Mouse (Mus musculus) 3T3-L1 (cell line): ENCODE results near the gene Socs2.

Experiments
- DNase-seq: peaks from one replicate; pipeline ENCODE4 v3.0.0-alpha.2; 2015; ENCODE audit warnings: low read depth, low spot score

The Socs2 gene

GRCm38 (mm10) chr10:95416685-95417495 is at the start of gene Socs2:
TSS of gene Socs2 (minus strand) at chr10:95417180.
- peak; percentile 79 for DNase-seq

GRCm38 (mm10) chr10:95465485-95465896 is 48.5 kb upstream of the Socs2 start:
- peak; percentile 26 for DNase-seq

- DNase-seq = no peak
Measured at GRCm38 (mm10) chr10:95464527-95464926, 47.5 kb upstream of the Socs2 start.

GRCm38 (mm10) chr10:95462231-95462630 is 45.3 kb upstream of the Socs2 start:
- no peak for DNase-seq

GRCm38 (mm10) chr10:95461053-95461553 is 44.1 kb upstream of the Socs2 start:
- no peak for DNase-seq

GRCm38 (mm10) chr10:95458050-95458806 is 41.2 kb upstream of the Socs2 start:
- DNase-seq = no peak

- DNase-seq = no peak
Measured at GRCm38 (mm10) chr10:95457367-95458049, 40.5 kb upstream of the Socs2 start.

- DNase-seq = no peak
Measured at GRCm38 (mm10) chr10:95456103-95456502, 39.1 kb upstream of the Socs2 start.

- no peak for DNase-seq
Measured at GRCm38 (mm10) chr10:95453282-95453681, 36.3 kb upstream of the Socs2 start.

- no peak for DNase-seq
Measured at GRCm38 (mm10) chr10:95449033-95449432, 32.1 kb upstream of the Socs2 start.

- no peak for DNase-seq
Measured at GRCm38 (mm10) chr10:95447954-95448353, 31.0 kb upstream of the Socs2 start.

GRCm38 (mm10) chr10:95445104-95446056 is 28.4 kb upstream of the Socs2 start:
- DNase-seq = peak; percentile 26

- DNase-seq = no peak
Measured at GRCm38 (mm10) chr10:95442334-95442733, 25.4 kb upstream of the Socs2 start.

GRCm38 (mm10) chr10:95440566-95440965 is 23.6 kb upstream of the Socs2 start:
- DNase-seq = no peak

- DNase-seq = no peak
Measured at GRCm38 (mm10) chr10:95439718-95440339, 22.8 kb upstream of the Socs2 start.

GRCm38 (mm10) chr10:95438941-95439340 is 22.0 kb upstream of the Socs2 start:
- DNase-seq = no peak

GRCm38 (mm10) chr10:95430271-95430670 is 13.3 kb upstream of the Socs2 start:
- DNase-seq = no peak

GRCm38 (mm10) chr10:95429111-95429510 is 12.1 kb upstream of the Socs2 start:
- DNase-seq = no peak

- no peak for DNase-seq
Measured at GRCm38 (mm10) chr10:95426207-95427115, 9.5 kb upstream of the Socs2 start.
